Mouse (Mus musculus) right cerebral cortex, adult 2 months (tissue): Measurements from ENCODE around the gene Tpsg1.

ENCODE experiments used
- DNase-seq, 2 experiments: peaks; one replicate each; pipeline ENCODE4 v3.0.0; 2021 to 2022; ENCODE audit warnings: low spot score in 2 of 2

The Tpsg1 gene

GRCm38 (mm10) chr17:25368973-25369372 lies at the start of gene Tpsg1:
Gene Tpsg1, plus strand, starts transcription at chr17:25369273.
- DNase-seq = no peak

- DNase-seq = no peak
Observed at GRCm38 (mm10) chr17:25320819-25321218, 48.3 kb upstream of the Tpsg1 start.

- DNase-seq = no peak
Observed at GRCm38 (mm10) chr17:25322930-25323329, 46.1 kb upstream of the Tpsg1 start.

- no peak for DNase-seq
Observed at GRCm38 (mm10) chr17:25332321-25332720, 36.8 kb upstream of the Tpsg1 start.

- DNase-seq = peak; percentile 42 to 77
Observed at GRCm38 (mm10) chr17:25333943-25334342, 35.1 kb upstream of the Tpsg1 start.

GRCm38 (mm10) chr17:25338218-25338617 lies 30.9 kb upstream of the Tpsg1 start:
- DNase-seq = no peak

GRCm38 (mm10) chr17:25340003-25340402 lies 29.1 kb upstream of the Tpsg1 start:
- DNase-seq = no peak

GRCm38 (mm10) chr17:25341490-25341889 lies 27.6 kb upstream of the Tpsg1 start:
- no peak for DNase-seq

- DNase-seq = no peak
Observed at GRCm38 (mm10) chr17:25345462-25345861, 23.6 kb upstream of the Tpsg1 start, which contains the start of gene Tpsab1. Gene Tpsab1, minus strand, starts transcription at chr17:25345562.

GRCm38 (mm10) chr17:25361291-25361690 lies 7.8 kb upstream of the Tpsg1 start:
- DNase-seq = no peak

GRCm38 (mm10) chr17:25363726-25364125 lies 5.3 kb upstream of the Tpsg1 start:
- DNase-seq = peak; percentile 52 to 71

- no peak for DNase-seq
Observed at GRCm38 (mm10) chr17:25366005-25366404, 3.1 kb upstream of the Tpsg1 start, which contains the start of gene Tpsb2. Gene Tpsb2, plus strand, starts transcription at chr17:25366305.

- DNase-seq = no peak
Observed at GRCm38 (mm10) chr17:25372491-25372890, 3.4 kb downstream of the Tpsg1 start.

GRCm38 (mm10) chr17:25374011-25374410 lies 4.9 kb downstream of the Tpsg1 start:
- DNase-seq = peak; percentile 17 to 28

- no peak for DNase-seq
Observed at GRCm38 (mm10) chr17:25394526-25394925, 25.5 kb downstream of the Tpsg1 start.

- DNase-seq = peak; percentile 82 to 86
Observed at GRCm38 (mm10) chr17:25397804-25398519, 28.9 kb downstream of the Tpsg1 start.

- DNase-seq = no peak
Observed at GRCm38 (mm10) chr17:25398520-25398838, 29.4 kb downstream of the Tpsg1 start.

- DNase-seq = no peak
Observed at GRCm38 (mm10) chr17:25400443-25400842, 31.4 kb downstream of the Tpsg1 start.

- no peak for DNase-seq
Observed at GRCm38 (mm10) chr17:25401491-25401890, 32.4 kb downstream of the Tpsg1 start.

- no peak for DNase-seq
Observed at GRCm38 (mm10) chr17:25402224-25402623, 33.2 kb downstream of the Tpsg1 start.

- DNase-seq = no peak
Observed at GRCm38 (mm10) chr17:25404190-25404589, 35.1 kb downstream of the Tpsg1 start.

- no peak for DNase-seq
Observed at GRCm38 (mm10) chr17:25405224-25405895, 36.3 kb downstream of the Tpsg1 start.

GRCm38 (mm10) chr17:25406011-25406441 lies 37.0 kb downstream of the Tpsg1 start:
- DNase-seq = peak; percentile 56 to 61
